Mouse (Mus musculus) kidney, postnatal 0 days (tissue): ENCODE measurements around the gene Map7. TPM values are rescaled to one million over a fixed set of nuclear protein-coding genes. Genes with fewer than 3 reads are reported as not detected.

Source experiments
- ATAC-seq: fragments of 200-750 bp; cut with Nextera tagmentation; replicated peaks from 2 replicates; pipeline ENCODE4 v1.8.0; 2017; ENCODE audit warnings: low read depth, moderate number of reproducible peaks, moderate TSS enrichment, moderate library complexity; ENCODE audit not compliant: low FRiP score
- DNase-seq: peaks from one replicate; pipeline ENCODE4 v3.0.0-alpha.2; 2016; ENCODE audit warnings: low spot score
- H3K27ac ChIP-seq: fragments of 300-500 bp; sonication (generic); 2 replicates; pipeline ENCODE4 v1.5.1; 2014; ENCODE audit warnings: mild to moderate bottlenecking
- H3K27me3 ChIP-seq: fragments of 300-500 bp; sonication (generic); 2 replicates; pipeline ENCODE4 v1.6.1; 2014; ENCODE audit warnings: low read length, mixed read lengths; ENCODE audit not compliant: insufficient read depth
- H3K36me3 ChIP-seq: fragments of 300-500 bp; sonication (generic); 2 replicates; pipeline ENCODE4 v1.6.1; 2014; ENCODE audit warnings: low read length, mixed read lengths; ENCODE audit not compliant: insufficient read depth
- H3K4me1 ChIP-seq: fragments of 300-500 bp; sonication (generic); replicated peaks from 2 replicates; pipeline ENCODE4 v1.6.1; 2014; ENCODE audit warnings: antibody characterized with exemption, low read length, mixed read lengths; ENCODE audit not compliant: insufficient read depth
- H3K4me2 ChIP-seq: fragments of 300-500 bp; sonication (generic); 2 replicates; pipeline ENCODE4 v1.6.1; 2014; ENCODE audit warnings: mild to moderate bottlenecking, low read length, moderate library complexity, mixed read lengths
- H3K4me3 ChIP-seq: fragments of 300-500 bp; sonication (generic); replicated peaks from 2 replicates; pipeline ENCODE4 v1.5.1; 2014; ENCODE audit warnings: low read depth, low read length
- H3K9ac ChIP-seq: fragments of 300-500 bp; sonication (generic); 2 replicates; pipeline ENCODE4 v1.6.1; 2014; ENCODE audit warnings: low read depth, low read length
- H3K9me3 ChIP-seq: fragments of 300-500 bp; sonication (generic); replicated peaks from 2 replicates; pipeline ENCODE4 v1.6.1; 2016; ENCODE audit warnings: low read length, inconsistent platforms, mixed read lengths
- CTCF ChIP-seq: IDR thresholded peaks from 2 replicates; pipeline ENCODE4 v1.5.1; 2016; ENCODE audit warnings: antibody characterized with exemption, low read depth, mild to moderate bottlenecking, moderate library complexity
- WGBS: fragments of 180-500 bp; shearing (Covaris S2); extraction: QIAGEN DNeasy Blood & Tissue Kit; methylation state at CpG from one replicate; pipeline ENCODE4 v1.1.7; 2014; 5-methylcytosine and 5-hydroxymethylcytosine counted together
- polyA plus RNA-seq: library from polyadenylated mRNA; unstranded; fragments of >200 nt; fragmentation: Nextera tagmentation; extraction: Ambion mirVana; gene quantifications from 2 replicates; pipeline ENCODE4 v1.2.1, GENCODE M21; 2015

The Map7 gene
- polyA plus RNA-seq, 1 experiment from 2014 or later: 31.2 TPM

- no peak overlapping the region for H3K4me2 ChIP-seq
- WGBS: 83% methylated on average over 4 of the region's 4 CpGs
- H3K27me3 ChIP-seq: no peaks in the 10 kb centered on the region
- H3K9ac ChIP-seq: no peak overlapping the region
- DNase-seq (no peak), ATAC-seq (no peak)
- H3K36me3 ChIP-seq: no peaks in the 10 kb centered on the region
- H3K27ac ChIP-seq: 0 out of 2 replicates have a peak overlapping the region, but pooled peaks have one; percentile 8
- no peak overlapping the region for H3K4me3 ChIP-seq
- no peaks in the 10 kb centered on the region for H3K9me3 ChIP-seq
- no peaks in the 10 kb centered on the region for H3K4me1 ChIP-seq
- TF ChIP-seq CTCF: no peak
These were observed 66.1 kb downstream of the Map7 start for GRCm38 (mm10) chr10:20214418-20214817.

GRCm38 (mm10) chr10:20216982-20217381 is 68.7 kb downstream of the Map7 start:
- Histone ChIP-seq H3K9me3 (no peaks in the 10 kb centered on the region), H3K27me3 (no peaks in the 10 kb centered on the region), H3K4me1 (0 out of 2 replicates have a peak, but pooled peaks cover 4% of the 10 kb centered on the region), H3K9ac (no peak overlapping the region), H3K4me2 (no peak overlapping the region), H3K4me3 (no peak overlapping the region), H3K27ac (no peak overlapping the region), H3K36me3 (no peaks in the 10 kb centered on the region)
- DNase-seq (no peak), ATAC-seq (no peak)
- no peak for TF ChIP-seq CTCF
- 57% methylated on average over 6 of the region's 6 CpGs for WGBS

GRCm38 (mm10) chr10:20218866-20219265 is 70.6 kb downstream of the Map7 start:
- Histone ChIP-seq H3K9me3 (no peaks in the 10 kb centered on the region), H3K27ac (no peak overlapping the region), H3K36me3 (no peaks in the 10 kb centered on the region), H3K4me2 (no peak overlapping the region), H3K9ac (no peak overlapping the region), H3K27me3 (no peaks in the 10 kb centered on the region), H3K4me3 (no peak overlapping the region), H3K4me1 (0 out of 2 replicates have a peak, but pooled peaks cover 4% of the 10 kb centered on the region)
- ATAC-seq (no peak), DNase-seq (no peak)
- 81% methylated on average over 4 of the region's 4 CpGs for WGBS
- TF ChIP-seq CTCF: no peak; the same call in 1 of the 2 replicates

GRCm38 (mm10) chr10:20219538-20219937 is 71.3 kb downstream of the Map7 start:
- Histone ChIP-seq H3K4me2 (no peak overlapping the region), H3K4me3 (no peak overlapping the region), H3K36me3 (no peaks in the 10 kb centered on the region), H3K9ac (no peak overlapping the region), H3K27me3 (no peaks in the 10 kb centered on the region), H3K4me1 (0 out of 2 replicates have a peak, but pooled peaks cover 4% of the 10 kb centered on the region), H3K9me3 (no peaks in the 10 kb centered on the region), H3K27ac (no peak overlapping the region)
- DNase-seq (no peak), ATAC-seq (no peak)
- 70% methylated on average over 8 of the region's 8 CpGs for WGBS
- TF ChIP-seq CTCF: no peak

- 0 out of 2 replicates have a peak, but pooled peaks cover 4% of the 10 kb centered on the region for H3K4me1 ChIP-seq
- H3K27ac ChIP-seq: peak overlapping the region; percentile 36; the same call in 1 of the 2 replicates
- H3K9me3 ChIP-seq: no peaks in the 10 kb centered on the region
- no peak for DNase-seq
- H3K9ac ChIP-seq: no peak overlapping the region
- no peaks in the 10 kb centered on the region for H3K36me3 ChIP-seq
- ATAC-seq: no peak; the same call in 1 of the 2 replicates
- H3K4me2 ChIP-seq: no peak overlapping the region
- H3K27me3 ChIP-seq: no peaks in the 10 kb centered on the region
- WGBS: 43% methylated on average over 10 of the region's 10 CpGs
- TF ChIP-seq CTCF: no peak
- H3K4me3 ChIP-seq: no peak overlapping the region
These were observed 72.3 kb downstream of the Map7 start for GRCm38 (mm10) chr10:20220443-20221071.

GRCm38 (mm10) chr10:20222011-20222410 is 73.7 kb downstream of the Map7 start:
- TF ChIP-seq CTCF: no peak
- Histone ChIP-seq H3K9ac (no peak overlapping the region), H3K27me3 (no peaks in the 10 kb centered on the region), H3K4me2 (no peak overlapping the region), H3K4me1 (0 out of 2 replicates have a peak, but pooled peaks cover 4% of the 10 kb centered on the region), H3K27ac (no peak overlapping the region), H3K36me3 (no peaks in the 10 kb centered on the region), H3K9me3 (no peaks in the 10 kb centered on the region), H3K4me3 (no peak overlapping the region)
- DNase-seq (no peak), ATAC-seq (no peak)
- whole genome bisulfite sequencing: 84% methylated on average over 4 of the region's 4 CpGs
